Mouse (Mus musculus) forebrain, embryonic 10.5 days (tissue): ENCODE data around the gene Arhgap25. TPM values are rescaled to one million over a fixed set of nuclear protein-coding genes. Genes with fewer than 3 reads are reported as not detected.
A peak's percentile ranks its signal among the peaks of the same experiment; 100 is the strongest.
"Not testable (repeated sequence)": the region's sequence is repeated elsewhere in the genome, so short reads cannot be mapped to it uniquely, and the experiment has no call there.

Experiments
- DNase-seq: peaks from one replicate; pipeline ENCODE4 v3.0.0-alpha.2; 2017; ENCODE audit warnings: low spot score; ENCODE audit errors: extremely low spot score
- H3K27ac ChIP-seq: fragments of 300-500 bp; sonication (generic); 2 replicates; pipeline ENCODE4 v1.5.1; 2016; ENCODE audit warnings: mild to moderate bottlenecking
- H3K27me3 ChIP-seq: fragments of 300-500 bp; sonication (generic); 2 replicates; pipeline ENCODE4 v1.6.1; 2016; ENCODE audit warnings: mild to moderate bottlenecking; ENCODE audit not compliant: poor library complexity, severe bottlenecking
- H3K36me3 ChIP-seq: fragments of 300-500 bp; sonication (generic); replicated peaks from 2 replicates; pipeline ENCODE4 v1.6.1; 2016; ENCODE audit warnings: mild to moderate bottlenecking, moderate library complexity
- H3K4me1 ChIP-seq: fragments of 300-500 bp; sonication (generic); 2 replicates; pipeline ENCODE4 v1.6.1; 2016
- H3K4me3 ChIP-seq: fragments of 300-500 bp; sonication (generic); 2 replicates; pipeline ENCODE4 v1.5.1; 2016; ENCODE audit warnings: mild to moderate bottlenecking, moderate library complexity
- H3K9me3 ChIP-seq: fragments of 300-500 bp; sonication (generic); 2 replicates; pipeline ENCODE4 v1.6.1; 2016; ENCODE audit warnings: mild to moderate bottlenecking, moderate library complexity
- WGBS: fragments of 180-500 bp; shearing (Covaris S2); methylation state at CpG from one replicate; pipeline ENCODE4 v1.1.7; 2016; 5-methylcytosine and 5-hydroxymethylcytosine counted together
- polyA plus RNA-seq: library from polyadenylated mRNA; unstranded; fragments of >200 nt; fragmentation: Nextera tagmentation; extraction: Ambion mirVana; gene quantifications from 2 replicates; pipeline ENCODE4 v1.2.1, GENCODE M21; 2016

Arhgap25 gene
- polyA plus RNA-seq, result 1.9 and 2.0 TPM in 2 replicates

DNA sequence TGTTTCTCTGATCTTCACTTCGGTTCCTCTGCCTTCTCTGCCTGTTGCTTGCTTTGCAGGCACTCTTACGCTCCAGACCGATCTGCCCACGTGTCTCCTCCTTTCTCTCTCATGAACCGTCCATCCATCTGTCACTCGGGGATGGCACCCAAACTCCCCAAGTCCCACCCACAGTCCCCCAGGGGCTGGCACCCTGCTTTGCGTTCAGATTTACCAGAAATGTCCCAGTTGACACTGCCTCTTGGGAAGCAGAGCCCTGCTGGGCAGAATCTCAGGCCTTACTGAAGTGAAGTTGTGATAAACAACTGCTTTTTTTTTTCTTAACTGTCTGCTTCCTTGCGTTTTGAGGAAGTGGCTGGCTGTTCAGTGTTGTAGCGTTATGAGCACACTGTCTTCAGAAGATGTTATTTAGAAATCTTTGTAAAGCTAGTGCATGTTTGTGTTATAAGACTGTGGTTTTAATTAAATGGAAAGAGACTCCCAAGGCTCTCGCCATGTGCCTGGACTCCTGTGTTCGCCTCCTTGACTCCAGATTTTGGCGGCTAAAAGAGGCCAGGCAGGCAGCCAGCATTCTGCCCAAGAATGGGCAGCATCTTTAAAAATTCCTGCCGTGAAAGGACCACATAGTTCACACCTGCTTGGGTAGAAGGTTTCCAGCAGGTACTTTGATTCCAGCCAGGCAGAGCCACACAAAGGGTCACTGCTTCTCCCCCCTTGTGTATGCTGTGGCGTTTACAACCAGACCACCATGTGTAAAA, at the start of gene Arhgap25:
Gene Arhgap25, minus strand, starts transcription at position 307 of the 758 bp plus-strand sequence.
- WGBS, result 77% methylated on average over 14 of the region's 14 CpGs
- H3K4me3 ChIP-seq, result no peak within 1 kb of the TSS
- H3K27ac ChIP-seq, result no peak within 1 kb of the TSS
- H3K4me1 ChIP-seq, result peaks cover 5% of the 10 kb centered on the region
- no peaks in the 10 kb centered on the region for H3K9me3 ChIP-seq
- no peaks in the 10 kb centered on the region for H3K36me3 ChIP-seq
- H3K27me3 ChIP-seq, result no peaks in the 10 kb centered on the region
- DNase-seq, result no peak

DNA sequence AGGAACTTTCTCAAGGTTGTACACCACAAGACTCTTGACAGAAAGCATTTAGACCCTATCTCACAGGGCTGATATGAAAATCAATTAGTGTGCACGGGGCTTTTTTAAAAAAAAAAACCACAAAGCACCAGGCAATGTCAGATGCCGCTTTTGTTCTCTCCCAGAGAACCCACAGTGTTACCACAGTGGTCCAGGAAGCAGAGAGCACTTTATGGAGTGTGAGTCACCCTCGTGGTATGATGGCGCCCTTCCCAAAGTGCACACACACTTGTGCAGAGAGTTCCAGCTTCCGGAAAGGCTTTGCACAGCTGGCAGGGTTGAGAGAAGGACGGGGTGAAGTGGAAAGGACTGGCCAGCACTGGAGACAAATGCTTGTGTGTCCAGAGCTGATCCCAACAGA, 49.4 kb upstream of the Arhgap25 start:
- WGBS, result 88% methylated on average over 6 of the region's 6 CpGs
- Histone ChIP-seq H3K4me1 (peaks cover 23% of the 10 kb centered on the region), H3K4me3 (no peak overlapping the region), H3K27me3 (peaks cover 8% of the 10 kb centered on the region; the same call in 1 of the 2 replicates), H3K9me3 (no peaks in the 10 kb centered on the region), H3K27ac (peak overlapping the region; percentile 35; the same call in 1 of the 2 replicates), H3K36me3 (peaks cover 15% of the 10 kb centered on the region; the same call in 1 of the 2 replicates)
- DNase-seq, result no peak

DNA sequence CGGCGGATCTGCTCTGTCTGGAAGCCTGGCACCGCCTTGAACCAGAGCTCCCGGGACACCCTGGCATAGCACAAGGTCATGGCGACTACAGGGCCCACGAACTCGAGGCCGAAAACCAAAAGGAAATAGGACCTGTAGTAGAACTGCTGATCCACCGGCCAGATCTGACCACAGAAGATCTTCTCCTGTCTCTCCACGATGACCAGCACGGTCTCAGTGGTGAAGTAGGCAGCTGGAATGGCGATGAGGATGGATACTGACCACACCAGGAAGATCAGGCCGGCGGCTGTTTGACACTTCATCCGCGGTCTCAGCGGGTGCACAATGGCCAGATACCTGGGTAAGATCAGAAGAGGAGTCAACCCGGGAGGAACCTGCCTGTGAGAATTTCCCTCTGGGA, 48.5 kb upstream of the Arhgap25 start:
- no peak overlapping the region for H3K27ac ChIP-seq
- peaks cover 15% of the 10 kb centered on the region; the same call in 1 of the 2 replicates for H3K36me3 ChIP-seq
- no peak overlapping the region for H3K4me3 ChIP-seq
- H3K9me3 ChIP-seq, result no peaks in the 10 kb centered on the region
- no peak for DNase-seq
- WGBS, result 92% methylated on average over 18 of the region's 18 CpGs
- no peaks in the 10 kb centered on the region for H3K27me3 ChIP-seq
- peaks cover 19% of the 10 kb centered on the region for H3K4me1 ChIP-seq

DNA sequence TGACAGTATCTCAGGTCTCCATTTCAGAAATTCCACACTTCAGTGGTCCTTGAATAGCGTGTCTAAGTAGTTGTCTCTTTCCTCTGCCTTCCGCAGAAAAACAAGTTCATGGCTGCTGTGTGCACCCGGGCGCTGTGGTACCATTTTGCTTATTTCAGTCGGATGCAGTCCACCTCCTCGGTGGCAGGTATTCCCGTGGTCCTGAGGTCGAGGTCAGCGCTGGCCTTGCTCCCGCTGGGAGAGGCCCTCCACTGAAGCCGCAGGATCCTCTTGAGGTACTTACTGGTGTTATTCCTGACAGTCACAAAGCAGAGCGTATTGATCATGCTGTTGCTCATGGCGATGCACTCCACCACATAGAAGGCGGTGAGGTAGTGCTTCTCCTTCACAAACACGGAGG, 48.0 kb upstream of the Arhgap25 start:
- H3K4me1 ChIP-seq, result peaks cover 21% of the 10 kb centered on the region
- 89% methylated on average over 15 of the region's 15 CpGs for WGBS
- H3K27me3 ChIP-seq, result no peaks in the 10 kb centered on the region
- no peak overlapping the region for H3K4me3 ChIP-seq
- H3K27ac ChIP-seq, result no peak overlapping the region
- H3K9me3 ChIP-seq, result no peaks in the 10 kb centered on the region
- DNase-seq, result no peak
- H3K36me3 ChIP-seq, result peaks cover 15% of the 10 kb centered on the region; the same call in 1 of the 2 replicates

DNA sequence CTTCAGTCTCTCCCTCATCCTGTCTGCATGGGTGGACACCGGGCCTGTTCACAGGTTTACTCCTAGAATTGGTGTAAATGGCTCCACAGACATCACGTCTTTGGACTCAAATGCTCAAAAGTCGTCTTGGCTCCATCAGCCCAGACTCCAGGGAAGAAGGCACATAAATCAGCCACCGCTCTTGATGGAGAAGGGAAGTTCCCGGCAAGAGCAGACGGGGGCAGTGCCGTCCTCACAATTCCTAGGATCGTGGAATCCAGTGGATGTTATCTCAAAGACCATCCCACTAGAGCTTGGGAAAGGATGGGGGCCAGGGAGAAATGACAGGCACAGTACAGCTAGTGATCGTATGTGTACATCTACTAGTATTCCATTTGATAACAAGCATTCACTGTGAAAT, 45.2 kb upstream of the Arhgap25 start:
- no peak overlapping the region for H3K4me3 ChIP-seq
- H3K27me3 ChIP-seq, result no peaks in the 10 kb centered on the region
- peak; percentile 14 for DNase-seq
- H3K4me1 ChIP-seq, result peaks cover 14% of the 10 kb centered on the region
- no peak overlapping the region for H3K27ac ChIP-seq
- H3K36me3 ChIP-seq, result peaks cover 15% of the 10 kb centered on the region; the same call in 1 of the 2 replicates
- no peaks in the 10 kb centered on the region for H3K9me3 ChIP-seq
- WGBS, result 54% methylated on average over 9 of the region's 9 CpGs

DNA sequence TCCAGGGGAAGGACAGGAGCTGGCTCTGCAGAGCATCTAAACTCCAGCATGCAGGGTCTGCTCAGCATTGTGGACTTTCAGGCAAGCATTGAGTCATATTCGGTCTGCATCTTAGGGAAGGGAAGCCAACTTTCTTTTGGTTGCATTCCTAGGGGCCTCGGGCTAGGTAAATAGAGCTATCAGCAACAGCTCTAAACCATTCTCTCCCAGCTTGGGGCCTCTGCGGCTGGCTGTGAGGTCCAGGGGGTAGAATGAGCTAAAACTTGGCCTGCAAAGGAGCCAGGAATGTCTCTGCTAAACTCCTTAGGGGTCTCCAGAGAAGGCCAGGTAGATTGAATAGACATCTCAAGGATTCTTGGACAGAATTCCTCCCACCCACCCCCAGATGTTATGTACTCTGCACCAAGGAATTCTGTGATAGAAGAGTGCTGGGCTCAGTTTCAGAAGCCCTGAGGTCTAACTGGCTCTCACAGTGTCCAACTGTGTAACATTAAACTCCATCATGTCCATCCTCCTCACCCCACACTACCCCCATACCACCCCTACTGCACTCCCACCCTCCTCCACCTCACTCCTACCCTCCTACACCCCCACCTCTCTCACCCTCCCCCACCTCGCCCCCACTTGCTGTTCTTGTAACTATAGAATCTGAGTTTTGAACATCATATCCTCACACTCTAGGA, 43.7 kb upstream of the Arhgap25 start:
- 52% methylated on average over 4 of the region's 4 CpGs for whole genome bisulfite sequencing
- DNase-seq, result peak; percentile 9

DNA sequence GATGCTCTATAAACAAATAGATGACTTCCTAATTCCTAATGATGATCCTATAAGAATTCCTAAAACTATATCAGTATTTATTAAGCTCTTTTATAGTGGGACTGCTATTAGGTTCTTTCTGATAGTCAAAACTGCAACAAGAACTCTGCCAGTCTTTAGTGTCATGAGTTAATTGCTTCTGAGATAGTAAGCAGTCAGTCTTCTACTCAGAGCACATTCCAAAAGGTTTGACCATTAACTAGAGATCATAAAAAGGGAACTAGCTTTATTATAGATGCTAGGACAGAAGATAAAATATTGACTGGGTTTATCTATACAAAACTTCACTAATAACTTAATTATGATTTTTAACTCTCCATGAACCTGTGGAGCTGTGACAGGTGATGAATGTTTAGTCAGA, 38.8 kb upstream of the Arhgap25 start:
- DNase-seq, H3K9me3 ChIP-seq, H3K27ac ChIP-seq, H3K36me3 ChIP-seq, H3K4me3 ChIP-seq, H3K27me3 ChIP-seq: not testable (repeated sequence)
- peaks cover 14% of the 10 kb centered on the region; the same call in 1 of the 2 replicates for H3K4me1 ChIP-seq

More for the DNA sequence above, 43.7 kb upstream of the Arhgap25 start:
- no peaks in the 10 kb centered on the region for H3K9me3 ChIP-seq
- no peak overlapping the region for H3K4me3 ChIP-seq
- 0 out of 2 replicates have a peak overlapping the region, but pooled peaks have one; percentile 17 for H3K27ac ChIP-seq
- H3K27me3 ChIP-seq, result no peaks in the 10 kb centered on the region
- peaks cover 7% of the 10 kb centered on the region; the same call in 1 of the 2 replicates for H3K4me1 ChIP-seq
- H3K36me3 ChIP-seq, result peaks cover 15% of the 10 kb centered on the region; the same call in 1 of the 2 replicates

DNA sequence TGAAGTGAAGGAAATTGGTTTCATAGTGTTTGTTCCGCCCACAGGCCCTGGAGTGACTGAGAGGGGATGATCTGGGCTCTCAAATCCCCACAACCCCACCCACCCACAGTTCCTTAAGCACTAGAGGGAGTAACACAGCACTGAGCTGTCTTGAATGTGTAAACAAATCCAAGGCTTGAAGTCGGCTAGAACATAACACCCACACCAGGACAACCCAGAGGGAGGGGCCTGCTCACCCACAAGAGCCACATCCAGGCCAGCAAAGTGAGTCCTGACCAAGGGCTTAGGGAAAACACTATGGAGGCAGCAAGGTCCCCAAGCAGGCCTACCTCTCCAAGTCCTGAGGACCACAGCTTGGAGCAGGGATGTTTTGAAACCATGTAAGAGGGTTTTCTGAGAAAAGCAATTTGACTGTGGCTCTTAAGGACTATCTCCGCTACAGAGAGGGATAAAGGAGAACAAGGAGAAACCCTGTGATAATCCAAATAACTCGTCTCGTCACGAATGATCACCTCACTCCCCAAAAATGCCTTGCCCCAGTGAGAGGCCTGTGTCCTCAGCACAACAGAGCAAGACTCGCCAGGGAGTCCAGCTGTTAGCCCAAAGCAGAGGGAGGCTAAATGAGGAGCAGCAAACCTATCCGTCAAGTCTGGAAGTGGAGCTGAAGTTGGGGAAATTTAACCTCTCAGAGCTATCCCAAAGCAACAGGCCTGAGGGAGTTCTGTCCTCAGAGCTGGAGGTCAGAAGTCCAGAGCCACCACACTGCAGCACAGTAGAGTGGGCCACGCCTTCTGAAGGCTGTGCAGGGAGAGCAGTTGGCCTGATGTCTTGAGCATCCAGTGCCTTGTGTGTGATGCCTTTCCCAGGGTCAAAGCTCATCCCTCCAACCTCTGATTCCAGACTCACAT, 34.9 kb upstream of the Arhgap25 start:
- peaks cover 8% of the 10 kb centered on the region; the same call in 1 of the 2 replicates for H3K4me1 ChIP-seq
- H3K4me3 ChIP-seq, result no peak overlapping the region
- peaks cover 5% of the 10 kb centered on the region; the same call in 1 of the 2 replicates for H3K9me3 ChIP-seq
- no peaks in the 10 kb centered on the region for H3K36me3 ChIP-seq
- no peak overlapping the region for H3K27ac ChIP-seq
- peak; percentile 12 for DNase-seq
- 63% methylated on average over 9 of the region's 9 CpGs for WGBS
- H3K27me3 ChIP-seq, result no peaks in the 10 kb centered on the region

DNA sequence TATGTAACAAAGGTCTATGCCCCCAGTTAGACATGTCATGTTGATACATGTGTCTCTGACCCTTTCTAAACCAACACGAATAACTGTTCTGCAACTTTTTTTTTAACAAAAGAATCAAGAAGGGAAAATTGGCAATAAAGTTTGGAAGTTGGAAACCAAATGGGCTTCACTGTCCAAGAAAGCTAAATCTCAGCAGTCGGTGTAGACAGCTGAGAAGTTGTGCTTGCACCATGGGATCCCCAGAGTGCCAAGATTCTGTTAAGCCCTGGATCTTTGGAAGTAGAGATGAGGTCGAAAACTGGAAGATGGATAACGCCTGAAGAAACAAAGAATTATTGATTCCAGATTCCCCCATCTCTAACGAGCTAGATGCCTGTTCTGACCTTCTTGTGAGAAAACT, 32.1 kb upstream of the Arhgap25 start:
- WGBS, result 83% methylated on average over 5 of the region's 5 CpGs
- DNase-seq, result no peak
- no peaks in the 10 kb centered on the region for H3K27me3 ChIP-seq

DNA sequence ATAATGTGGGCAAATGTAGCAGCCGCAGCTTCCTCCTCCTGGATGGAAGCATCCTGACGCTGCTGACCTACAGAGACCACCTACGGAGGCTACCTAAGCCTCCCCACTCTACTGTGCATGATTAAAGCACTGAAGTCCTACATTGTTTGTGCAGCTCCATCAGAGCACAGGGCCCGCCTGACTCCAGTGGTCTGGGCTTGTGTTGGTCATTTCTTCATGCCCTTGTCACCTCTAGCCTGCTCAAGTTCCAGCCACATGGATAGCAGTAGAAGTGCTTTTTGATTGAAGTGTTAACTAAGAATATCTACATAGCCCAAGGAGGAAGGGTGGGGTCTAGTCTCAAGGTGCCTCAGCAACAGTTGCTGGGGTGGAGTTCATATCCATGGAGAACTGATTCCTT, 31.3 kb upstream of the Arhgap25 start:
- WGBS, result 89% methylated on average over 4 of the region's 4 CpGs
- no peaks in the 10 kb centered on the region for H3K27me3 ChIP-seq
- H3K36me3 ChIP-seq, result no peaks in the 10 kb centered on the region
- H3K4me1 ChIP-seq, result peaks cover 8% of the 10 kb centered on the region; the same call in 1 of the 2 replicates
- no peak overlapping the region for H3K4me3 ChIP-seq
- H3K27ac ChIP-seq, result no peak overlapping the region
- no peak for DNase-seq
- H3K9me3 ChIP-seq, result peaks cover 5% of the 10 kb centered on the region; the same call in 1 of the 2 replicates

More for the DNA sequence above, 32.1 kb upstream of the Arhgap25 start:
- Histone ChIP-seq H3K36me3 (no peaks in the 10 kb centered on the region), H3K9me3 (peaks cover 5% of the 10 kb centered on the region; the same call in 1 of the 2 replicates), H3K4me3 (no peak overlapping the region), H3K4me1 (peaks cover 8% of the 10 kb centered on the region; the same call in 1 of the 2 replicates), H3K27ac (no peak overlapping the region)

DNA sequence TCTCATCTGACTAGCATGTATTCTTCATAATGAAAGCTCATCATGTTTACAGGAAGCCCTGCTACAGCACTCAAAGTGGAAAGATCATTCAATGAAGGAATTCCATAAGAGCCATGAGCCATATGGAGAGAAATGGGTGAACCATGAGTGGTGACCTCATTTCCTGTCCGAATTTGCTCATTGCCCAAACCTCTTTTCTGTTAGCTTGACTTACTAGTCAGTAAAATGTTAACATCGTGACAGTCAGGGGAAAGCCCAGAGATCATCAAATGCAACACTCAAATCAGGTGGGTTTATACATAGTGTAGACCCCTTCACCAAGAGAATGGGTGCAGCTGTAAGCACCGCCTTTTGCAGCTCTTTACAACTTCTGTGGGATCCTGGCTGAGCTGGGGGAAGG, 20.7 kb upstream of the Arhgap25 start:
- Histone ChIP-seq H3K9me3 (no peaks in the 10 kb centered on the region), H3K4me3 (no peak overlapping the region), H3K27ac (no peak overlapping the region), H3K4me1 (no peaks in the 10 kb centered on the region), H3K36me3 (no peaks in the 10 kb centered on the region), H3K27me3 (no peaks in the 10 kb centered on the region)
- no peak for DNase-seq
- WGBS, result 89% methylated on average over 3 of the region's 3 CpGs
